Mouse (Mus musculus) adrenal gland, adult (tissue): ENCODE results near the gene Olfr782.
A peak's percentile ranks its signal among the peaks of the same experiment; 100 is the strongest.
"Not testable (repeated sequence)": the region's sequence is repeated elsewhere in the genome, so short reads cannot be mapped to it uniquely, and the experiment has no call there.

Experiments used
- DNase-seq, 2 experiments: peaks; one replicate each; pipeline ENCODE4 v3.0.0; 2022 to 2023; ENCODE audit warnings: low spot score in 1 of 2; ENCODE audit not compliant: inconsistent age in 2 of 2

The Olfr782 gene

GRCm38 (mm10) chr10:129348550-129348949, at the start of gene Olfr782:
Gene Olfr782 (plus strand): TSS chr10:129348850.
- no peak for DNase-seq

GRCm38 (mm10) chr10:129312973-129313372, 35.7 kb upstream of the Olfr782 start:
- DNase-seq, result not testable (repeated sequence)

GRCm38 (mm10) chr10:129313521-129313920, 35.1 kb upstream of the Olfr782 start:
- not testable (repeated sequence) for DNase-seq

- DNase-seq, result no peak
Observed at GRCm38 (mm10) chr10:129317817-129318216, 30.8 kb upstream of the Olfr782 start, which contains the start of gene Olfr780. Gene Olfr780 (plus strand): TSS chr10:129318117.

GRCm38 (mm10) chr10:129328554-129328953, 20.1 kb upstream of the Olfr782 start, which contains the start of gene Olfr781:
Gene Olfr781 (plus strand): TSS chr10:129328854.
- DNase-seq, result peak in 1 of 2 experiments; percentile 15

GRCm38 (mm10) chr10:129352475-129352874, 3.8 kb downstream of the Olfr782 start:
- not testable (repeated sequence) for DNase-seq

- not testable (repeated sequence) for DNase-seq
Observed at GRCm38 (mm10) chr10:129356496-129356895, 7.8 kb downstream of the Olfr782 start.

- no peak for DNase-seq
Observed at GRCm38 (mm10) chr10:129357307-129357706, 8.7 kb downstream of the Olfr782 start.

- not testable (repeated sequence) for DNase-seq
Observed at GRCm38 (mm10) chr10:129374051-129374450, 25.4 kb downstream of the Olfr782 start.

GRCm38 (mm10) chr10:129383783-129384182, 35.1 kb downstream of the Olfr782 start, which contains the start of gene Olfr784:
Gene Olfr784 (plus strand): TSS chr10:129384083.
- DNase-seq, result no peak

- DNase-seq, result peak in 1 of 2 experiments; percentile 5
Observed at GRCm38 (mm10) chr10:129400892-129401291, 52.2 kb downstream of the Olfr782 start.
